Mouse (Mus musculus) kidney, postnatal 25 days (tissue): ENCODE results near the gene Prr27.

Experiments
- DNase-seq, 2 experiments: peaks; one replicate each; pipeline ENCODE4 v3.0.0; 2021; ENCODE audit warnings: mixed read lengths in 2 of 2

Prr27 gene

DNA sequence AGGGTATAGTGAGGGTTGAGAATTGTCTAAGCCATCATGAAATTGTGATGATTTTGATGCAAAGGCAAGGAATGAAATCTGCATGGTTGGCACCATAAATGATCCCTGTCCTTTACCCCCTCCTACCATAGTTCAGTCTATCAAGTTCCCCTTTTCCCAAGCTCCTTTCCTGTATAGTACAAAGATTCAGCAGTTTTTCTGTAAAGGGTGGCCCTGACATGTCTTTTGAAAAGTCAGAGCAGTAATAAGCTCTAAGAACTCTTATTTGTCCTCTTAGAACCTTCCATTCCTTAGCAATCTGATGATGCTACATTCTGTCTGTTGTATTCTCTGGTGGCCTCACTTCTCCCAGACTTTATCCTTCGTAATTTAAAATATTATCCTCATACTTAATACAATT, at the start of gene Prr27:
Gene Prr27 (plus strand): TSS at position 301 of the 400 bp plus-strand sequence.
- DNase-seq = no peak

- DNase-seq = no peak
Observed at GRCm38 (mm10) chr5:87782731-87783130, 42.8 kb upstream of the Prr27 start.

GRCm38 (mm10) chr5:87807782-87808181, 17.7 kb upstream of the Prr27 start, which contains the start of gene Csn1s2b:
Csn1s2b (plus strand) TSS chr5:87808082.
- no peak for DNase-seq

- DNase-seq = no peak
Observed at GRCm38 (mm10) chr5:87809253-87809652, 16.2 kb upstream of the Prr27 start.

DNA sequence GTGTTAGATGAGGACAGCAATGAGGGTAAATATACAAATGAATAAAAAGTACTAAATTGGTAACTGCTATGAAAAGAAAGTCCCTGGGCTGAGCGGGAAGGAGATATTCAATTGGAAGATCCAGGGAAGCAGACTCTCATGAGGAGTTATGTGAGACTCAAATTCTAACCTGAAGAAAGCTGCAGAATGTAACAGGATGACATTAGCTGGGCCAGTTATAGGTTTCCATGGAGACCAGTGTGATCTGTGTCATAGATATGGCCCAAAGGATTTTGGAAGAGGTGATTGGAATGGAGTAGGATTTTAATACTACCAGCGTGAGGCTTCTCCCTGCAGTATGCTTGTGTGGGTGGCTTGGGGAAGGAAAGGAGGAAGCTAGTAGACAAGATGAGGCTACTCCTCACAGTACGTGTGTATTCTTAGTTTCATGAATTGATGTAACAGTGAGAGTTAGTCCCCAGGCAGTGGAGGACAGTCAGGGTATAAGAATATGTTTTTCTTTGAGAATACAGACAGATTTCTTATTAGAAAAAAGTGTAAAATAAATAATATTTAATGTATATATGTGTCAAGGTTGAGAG, 29.7 kb downstream of the Prr27 start:
- DNase-seq = no peak

DNA sequence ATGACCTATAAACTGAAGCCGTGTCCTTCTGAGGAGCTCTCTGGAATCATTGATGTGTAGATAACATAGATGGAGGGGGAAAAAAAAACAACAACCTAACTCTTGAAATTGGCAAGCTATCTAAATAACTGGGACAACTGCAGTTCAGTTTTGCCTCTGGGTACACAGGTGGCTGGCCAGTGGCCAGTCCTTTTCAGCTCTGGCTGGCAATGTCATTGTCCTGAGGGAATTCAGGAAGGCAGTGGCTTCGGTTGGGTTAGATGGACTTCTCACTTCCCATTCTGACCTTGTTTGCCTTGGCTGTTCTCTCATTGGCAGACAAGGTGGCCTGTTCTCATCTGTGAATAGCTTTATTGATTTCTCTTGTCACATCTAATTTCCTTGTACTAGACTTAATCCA, 44.6 kb downstream of the Prr27 start:
- peak in 1 of 2 experiments; percentile 3 for DNase-seq

DNA sequence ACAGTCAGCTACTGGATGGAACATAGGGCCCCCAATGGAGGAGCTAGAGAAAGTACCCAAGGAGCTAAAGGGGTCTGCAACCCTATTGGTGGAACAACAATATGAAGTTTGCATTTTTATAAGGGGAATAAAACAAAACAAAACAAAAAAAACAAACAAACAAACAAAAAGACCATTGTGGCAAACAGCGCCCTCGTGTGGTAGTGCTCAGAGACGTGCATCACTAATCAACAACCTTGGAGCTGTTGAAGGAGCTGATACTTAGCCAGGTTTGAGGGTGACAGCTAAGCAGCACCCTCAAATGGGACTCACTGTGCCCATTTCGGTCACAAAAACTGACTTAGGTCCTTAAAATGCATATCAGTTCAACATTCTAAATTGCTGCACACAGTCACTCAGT, 45.9 kb downstream of the Prr27 start:
- DNase-seq = peak in 1 of 2 experiments; percentile 16

DNA sequence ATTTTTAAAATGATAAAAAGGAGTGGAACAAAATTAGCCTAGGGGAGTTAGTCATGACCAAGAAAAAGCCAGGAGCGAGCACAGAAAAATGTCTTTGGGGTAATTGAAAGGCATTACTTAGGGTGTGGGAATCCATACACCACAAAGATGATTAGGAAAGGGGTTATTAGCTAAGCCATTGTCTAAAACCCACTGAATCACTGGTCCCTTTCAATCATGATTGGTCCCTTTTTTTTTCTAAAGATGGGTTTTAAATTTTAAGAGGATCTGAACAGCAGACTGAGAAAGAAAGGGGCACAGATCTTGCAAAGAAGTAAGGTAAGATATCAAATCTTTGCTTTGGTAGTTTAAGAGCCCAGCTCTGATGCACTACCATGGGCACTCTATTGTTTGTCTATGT, 59.2 kb downstream of the Prr27 start, which contains the start of gene Odam:
Gene Odam (plus strand): TSS at position 301 of the 400 bp plus-strand sequence.
- no peak for DNase-seq
